Mouse (Mus musculus) olfactory bulb, adult 2 months (tissue): ENCODE data around the gene Gm42878. TPM values are rescaled to one million over a fixed set of nuclear protein-coding genes. Genes with fewer than 3 reads are reported as not detected.
A peak's percentile ranks its signal among the peaks of the same experiment; 100 is the strongest.

ENCODE experiments used
- H3K27ac ChIP-seq: fragments of 200-500 bp; 2 replicates; pipeline ENCODE4 v1.5.1; 2012; ENCODE audit warnings: low read depth, low read length; ENCODE audit not compliant: insufficient read depth
- H3K4me1 ChIP-seq: fragments of 200-500 bp; 2 replicates; pipeline ENCODE4 v1.6.1; 2012; ENCODE audit warnings: low read length; ENCODE audit not compliant: control insufficient read depth, insufficient read depth
- H3K4me3 ChIP-seq: fragments of 200-500 bp; 2 replicates; pipeline ENCODE4 v1.5.1; 2012; ENCODE audit warnings: mild to moderate bottlenecking, low read depth, low read length, moderate library complexity; ENCODE audit not compliant: insufficient read depth
- CTCF ChIP-seq: fragments of 200-500 bp; IDR thresholded peaks from 2 replicates; pipeline ENCODE4 v1.5.1; 2012; ENCODE audit warnings: low read depth, mild to moderate bottlenecking, low read length, moderate library complexity; ENCODE audit not compliant: insufficient read depth
- POLR2A ChIP-seq: fragments of 200-500 bp; IDR thresholded peaks from 2 replicates; pipeline ENCODE4 v1.6.1; 2012; ENCODE audit warnings: mild to moderate bottlenecking, low read depth, low read length, moderate library complexity; ENCODE audit not compliant: insufficient read depth
- WGBS: fragments of 180-500 bp; shearing (Covaris S2); methylation state at CpG from one replicate; pipeline ENCODE4 v1.1.7; 2018; 5-methylcytosine and 5-hydroxymethylcytosine counted together
- polyA plus RNA-seq: library from polyadenylated mRNA; stranded (reverse); fragments of >200 nt; gene quantifications from 2 replicates; pipeline ENCODE4 v1.2.4, GENCODE M21; 2012; ENCODE audit warnings: low replicate concordance; ENCODE audit not compliant: missing spikeins, insufficient read depth, insufficient read length

Gm42878 gene
- polyA plus RNA-seq, 1 experiment: not detected

DNA sequence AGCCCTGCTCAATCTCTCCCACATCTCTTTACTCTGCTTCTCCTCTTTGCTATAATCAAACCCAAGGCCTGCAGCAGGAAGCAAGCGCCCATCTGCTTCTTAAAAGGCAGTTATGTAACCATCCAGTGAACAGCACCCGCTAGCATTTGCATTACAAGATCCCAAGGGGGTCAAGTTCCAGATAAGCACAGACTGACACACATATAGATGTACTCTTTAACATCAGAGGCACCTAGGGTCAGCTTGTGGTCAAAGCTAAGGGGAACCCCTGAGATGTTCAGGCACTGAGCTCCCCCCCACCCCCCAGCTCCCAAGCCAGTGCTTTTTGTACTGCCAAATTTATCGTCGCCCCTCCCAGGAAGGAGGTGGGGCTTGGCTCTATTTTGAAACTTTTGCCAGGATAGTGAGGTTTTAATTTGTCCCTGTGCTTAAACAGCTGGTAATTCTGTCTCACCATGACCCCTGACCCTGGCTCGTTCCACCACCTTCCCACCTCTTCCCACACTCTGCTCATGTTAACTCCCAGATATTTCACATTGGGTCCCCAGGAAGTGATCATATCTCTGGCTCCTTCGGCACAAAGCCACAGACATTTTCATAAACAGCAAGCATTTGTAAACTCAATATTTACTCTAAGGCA, 41.2 kb upstream of the Gm42878 start:
- WGBS: 37% methylated on average over 6 of the region's 6 CpGs
- TF ChIP-seq POLR2A (no peak), CTCF (no peak)
- peak overlapping the region; percentile 45 for H3K27ac ChIP-seq
- no peak overlapping the region for H3K4me3 ChIP-seq
- peaks cover 11% of the 10 kb centered on the region; the same call in 1 of the 2 replicates for H3K4me1 ChIP-seq

DNA sequence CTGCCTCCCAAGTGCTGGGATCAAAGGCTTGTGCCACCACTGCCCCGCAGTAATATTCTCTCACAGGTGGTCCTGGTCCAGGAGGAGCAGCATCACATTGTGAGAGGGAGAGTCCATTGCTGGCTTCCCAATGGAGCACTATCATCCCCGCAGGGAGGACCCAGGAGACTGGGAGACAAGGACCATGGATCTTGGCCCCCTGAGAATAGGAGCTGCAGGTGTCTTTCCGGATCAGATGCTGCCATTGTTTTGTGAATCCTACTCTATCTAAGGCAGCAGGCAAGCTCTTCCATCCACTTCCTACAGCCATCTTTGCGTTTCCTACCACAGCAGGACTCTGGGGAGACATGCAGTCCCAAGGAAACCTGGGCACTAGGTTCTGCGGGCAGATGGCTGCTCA, 40.4 kb upstream of the Gm42878 start:
- H3K4me1 ChIP-seq: peaks cover 7% of the 10 kb centered on the region; the same call in 1 of the 2 replicates
- TF ChIP-seq POLR2A: no peak
- no peak for TF ChIP-seq CTCF
- H3K4me3 ChIP-seq: no peak overlapping the region
- peak overlapping the region; percentile 34; the same call in 1 of the 2 replicates for H3K27ac ChIP-seq
- WGBS: 87% methylated on average over 5 of the region's 5 CpGs

DNA sequence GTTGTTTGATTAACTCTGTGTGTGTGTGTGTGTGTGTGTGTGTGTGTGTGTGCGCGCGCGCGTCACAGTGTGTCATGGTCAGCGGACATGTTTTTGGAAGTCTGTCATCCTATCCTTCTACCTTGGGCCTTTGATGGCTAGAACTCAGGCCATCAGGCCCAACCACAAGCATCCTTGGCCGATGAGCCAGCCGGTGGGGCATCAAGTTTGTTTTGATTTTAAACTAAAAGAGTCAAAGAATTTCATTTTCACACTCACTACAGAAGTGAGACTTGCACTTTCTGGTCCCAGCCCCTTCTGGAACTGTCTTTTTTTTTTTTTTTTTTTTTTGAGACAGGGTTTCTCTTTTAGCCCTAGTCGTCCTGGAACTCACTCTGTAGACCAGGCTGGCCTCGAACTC, 39.7 kb upstream of the Gm42878 start:
- Histone ChIP-seq H3K4me3 (no peak overlapping the region), H3K4me1 (peaks cover 7% of the 10 kb centered on the region; the same call in 1 of the 2 replicates), H3K27ac (no peak overlapping the region)
- 98% methylated on average over 10 of the region's 10 CpGs for WGBS
- TF ChIP-seq CTCF (no peak), POLR2A (no peak)

DNA sequence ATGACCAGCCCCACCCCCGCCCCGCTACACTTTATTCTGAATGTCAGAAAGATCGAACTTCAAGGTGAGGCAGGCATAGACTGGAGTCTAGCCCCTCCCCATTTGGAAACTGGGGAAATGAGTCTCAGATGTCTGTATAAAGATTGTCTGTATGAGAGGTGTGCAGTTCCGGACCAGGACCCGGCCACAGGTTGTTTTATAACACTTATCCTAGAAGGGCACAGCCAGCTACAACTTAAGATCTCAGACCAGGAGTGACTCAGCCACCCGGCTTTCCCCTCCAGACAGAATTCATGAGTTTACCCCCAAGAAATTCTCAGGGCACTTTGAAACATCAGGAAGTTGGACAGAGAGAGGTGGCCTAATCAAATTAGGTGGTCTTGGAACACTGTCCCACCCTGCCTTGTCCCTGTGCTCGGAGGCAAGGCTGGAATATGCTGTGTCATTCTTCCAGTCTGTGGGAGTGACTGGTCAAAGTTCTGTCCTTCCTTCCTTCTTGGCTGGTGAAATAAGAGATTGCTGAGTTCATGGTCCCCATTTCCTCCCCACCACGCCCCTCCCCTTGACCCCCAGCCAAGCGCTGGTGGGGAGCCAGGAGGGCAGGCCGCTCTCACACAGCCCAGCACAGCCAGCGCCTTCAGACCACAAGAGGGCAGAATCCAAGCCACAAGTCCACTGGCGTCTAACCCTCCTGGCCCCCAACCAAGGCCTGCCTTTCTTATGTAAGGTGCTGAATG, 38.7 kb upstream of the Gm42878 start:
- Histone ChIP-seq H3K4me1 (peaks cover 7% of the 10 kb centered on the region; the same call in 1 of the 2 replicates), H3K27ac (peak overlapping the region; percentile 76; the same call in 1 of the 2 replicates), H3K4me3 (no peak overlapping the region)
- TF ChIP-seq CTCF (peak; percentile 26; the same call in 1 of the 2 replicates), POLR2A (no peak)
- WGBS: 59% methylated on average over 12 of the region's 12 CpGs

DNA sequence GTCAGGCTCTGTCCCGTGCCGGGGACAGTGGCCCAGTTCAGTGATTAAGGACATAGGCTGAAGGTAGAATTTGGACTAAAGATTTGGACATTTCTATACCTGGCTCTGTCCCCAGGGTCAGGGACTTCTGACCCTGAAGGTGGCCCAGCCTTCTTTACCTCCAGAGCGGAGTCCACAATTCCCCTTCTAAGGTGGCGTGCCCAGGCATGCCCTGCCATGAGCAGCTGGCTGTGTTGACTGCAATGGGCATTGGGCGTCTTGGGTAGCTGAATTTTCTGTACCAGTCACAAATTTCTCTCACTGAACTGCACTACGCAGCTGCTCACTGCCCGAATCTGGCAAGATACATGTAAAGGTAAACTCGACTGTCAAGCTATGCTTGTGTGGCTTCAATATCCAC, 36.7 kb upstream of the Gm42878 start:
- TF ChIP-seq POLR2A (no peak), CTCF (no peak)
- Histone ChIP-seq H3K27ac (no peak overlapping the region), H3K4me1 (peaks cover 7% of the 10 kb centered on the region; the same call in 1 of the 2 replicates), H3K4me3 (no peak overlapping the region)
- WGBS: 97% methylated on average over 8 of the region's 8 CpGs

DNA sequence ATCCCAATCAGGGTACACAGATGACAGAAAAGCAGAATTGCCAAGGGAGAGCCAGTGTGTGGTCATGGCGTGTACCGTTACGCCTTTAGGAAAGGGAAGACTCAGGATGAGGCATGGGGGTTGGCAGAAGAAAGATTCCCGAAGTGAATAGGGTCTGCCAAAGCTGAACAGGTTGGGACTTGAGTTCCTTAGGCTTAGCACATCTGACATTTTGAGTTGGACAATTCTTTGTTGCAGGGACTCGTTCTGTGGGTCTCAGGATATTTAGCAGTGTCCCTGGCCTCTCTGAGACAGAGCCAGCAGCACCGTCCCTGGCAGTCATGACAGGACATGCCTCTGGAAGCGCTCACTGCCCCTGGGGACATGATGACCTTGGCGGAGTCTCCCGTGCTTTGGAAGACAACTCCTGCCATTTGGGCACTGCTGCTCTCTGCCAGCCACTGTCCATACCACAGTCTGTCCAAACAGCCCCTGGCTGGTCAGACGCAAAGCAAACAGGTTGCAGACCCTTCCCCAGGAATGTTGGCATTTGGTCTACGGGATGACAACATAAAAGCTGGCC, 31.7 kb upstream of the Gm42878 start:
- no peak overlapping the region for H3K4me3 ChIP-seq
- TF ChIP-seq POLR2A: no peak
- no peak for TF ChIP-seq CTCF
- WGBS: 90% methylated on average over 11 of the region's 11 CpGs
- no peaks in the 10 kb centered on the region for H3K4me1 ChIP-seq
- H3K27ac ChIP-seq: no peak overlapping the region

DNA sequence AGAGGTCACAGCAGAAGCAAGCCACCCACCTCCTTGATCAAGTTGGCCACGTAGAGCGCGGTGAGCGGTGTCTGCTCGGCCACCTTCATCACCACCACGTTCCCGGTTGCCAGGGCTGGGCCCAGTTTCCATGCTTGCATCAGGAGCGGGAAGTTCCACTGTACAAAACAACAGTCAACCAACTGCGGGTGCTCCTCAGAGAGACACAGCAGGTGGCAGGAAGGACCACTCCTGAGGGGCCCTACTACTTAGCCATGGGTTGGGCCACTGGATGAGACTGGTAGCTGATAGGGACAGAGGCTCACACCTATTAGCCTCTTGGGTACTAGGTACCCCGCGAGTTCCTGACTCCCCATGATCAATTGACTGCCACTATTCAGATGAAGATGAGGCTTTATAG, 30.6 kb upstream of the Gm42878 start:
- no peaks in the 10 kb centered on the region for H3K4me1 ChIP-seq
- 96% methylated on average over 11 of the region's 11 CpGs for WGBS
- H3K27ac ChIP-seq: no peak overlapping the region
- H3K4me3 ChIP-seq: no peak overlapping the region
- TF ChIP-seq POLR2A (no peak), CTCF (no peak)

DNA sequence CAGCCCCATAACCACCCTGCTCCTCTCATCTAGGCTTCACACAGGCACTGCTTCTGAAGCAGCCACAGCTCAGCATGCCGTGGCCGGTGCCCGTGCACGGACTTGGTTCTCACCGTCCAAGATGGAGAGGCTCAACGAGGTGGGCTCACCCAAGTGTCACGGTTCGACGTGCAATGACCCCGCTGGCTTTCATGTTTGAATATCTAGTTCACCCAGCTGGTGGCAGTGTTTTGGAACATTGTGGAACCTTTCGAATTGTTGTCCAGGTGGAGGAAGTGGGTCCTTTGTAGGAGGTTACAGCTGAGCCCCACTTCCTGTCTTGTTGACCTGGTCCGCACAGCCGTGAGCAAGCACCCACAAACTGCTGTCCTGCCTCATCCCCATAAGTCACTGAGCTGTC, 28.9 kb upstream of the Gm42878 start:
- no peak overlapping the region for H3K27ac ChIP-seq
- H3K4me1 ChIP-seq: no peaks in the 10 kb centered on the region
- no peak for TF ChIP-seq CTCF
- TF ChIP-seq POLR2A: no peak
- H3K4me3 ChIP-seq: no peak overlapping the region
- 91% methylated on average over 13 of the region's 13 CpGs for WGBS

DNA sequence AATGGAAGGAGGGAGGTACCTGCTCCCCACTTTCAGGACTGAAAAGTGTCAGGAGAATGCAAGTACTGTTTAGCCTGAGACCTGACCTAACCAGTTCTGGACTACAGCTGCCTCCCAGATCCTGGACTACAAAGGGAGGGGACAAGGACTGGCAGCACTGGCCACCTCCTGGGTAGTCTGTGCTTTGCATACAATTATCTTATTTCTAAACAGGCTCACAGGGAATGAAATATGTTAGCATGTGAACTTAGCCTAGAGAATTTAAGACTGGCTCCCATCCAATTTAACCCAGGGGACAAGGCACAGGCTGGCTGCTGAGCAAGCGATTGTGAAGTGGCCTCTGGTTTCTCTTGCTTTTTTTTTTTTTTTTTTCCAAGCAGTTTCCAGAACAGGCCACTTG, 25.5 kb upstream of the Gm42878 start:
- H3K4me3 ChIP-seq: no peak overlapping the region
- 56% methylated on average over 1 of the region's 1 CpGs for WGBS
- TF ChIP-seq POLR2A (no peak), CTCF (no peak)
- H3K27ac ChIP-seq: no peak overlapping the region
- no peaks in the 10 kb centered on the region for H3K4me1 ChIP-seq

DNA sequence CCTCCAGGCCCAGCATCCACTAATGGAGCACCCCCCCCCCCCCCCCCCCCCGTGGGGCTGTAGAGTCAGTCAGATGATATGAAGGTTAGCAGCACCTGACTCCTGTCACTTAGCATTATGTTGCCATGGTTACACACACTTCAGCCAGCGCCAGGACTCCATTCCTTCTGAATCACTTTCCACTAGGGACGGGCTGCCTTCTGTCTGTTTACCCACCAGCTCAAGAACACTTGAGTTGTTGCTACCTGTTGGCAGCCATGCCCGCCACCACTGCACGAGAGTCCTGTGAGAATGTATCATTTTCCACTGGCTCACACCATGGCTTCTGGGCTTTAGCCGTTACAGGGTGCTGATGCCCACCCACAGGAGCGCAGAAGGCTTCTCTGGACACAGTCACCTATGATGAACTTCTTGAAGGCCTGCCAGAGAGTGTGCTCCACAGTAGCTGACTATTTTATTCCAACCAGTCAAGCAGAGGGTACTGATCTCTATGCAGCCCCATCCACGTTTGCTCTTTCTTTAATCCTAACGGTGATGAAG, 24.7 kb upstream of the Gm42878 start:
- Histone ChIP-seq H3K4me1 (no peaks in the 10 kb centered on the region), H3K4me3 (no peak overlapping the region), H3K27ac (no peak overlapping the region)
- no peak for TF ChIP-seq POLR2A
- TF ChIP-seq CTCF: no peak
- WGBS: 76% methylated on average over 9 of the region's 9 CpGs
